Mouse (Mus musculus): ENCODE results near the gene Lpar6.

The Lpar6 gene

GRCm38 (mm10) chr14:73237848-73238321 is at the start of gene Lpar6:
Gene Lpar6 (plus strand): TSS chr14:73237895.
- peak; percentile 62 for DNase-seq (ENCODE audit: low read depth, low spot score)

GRCm38 (mm10) chr14:73199058-73199457 is 38.6 kb upstream of the Lpar6 start:
- DNase-seq (ENCODE audit: low read depth, low spot score), result no peak

GRCm38 (mm10) chr14:73201447-73201846 is 36.2 kb upstream of the Lpar6 start:
- no peak for DNase-seq (ENCODE audit: low read depth, low spot score)

GRCm38 (mm10) chr14:73204016-73204415 is 33.7 kb upstream of the Lpar6 start:
- DNase-seq (ENCODE audit: low read depth, low spot score), result no peak

DNA sequence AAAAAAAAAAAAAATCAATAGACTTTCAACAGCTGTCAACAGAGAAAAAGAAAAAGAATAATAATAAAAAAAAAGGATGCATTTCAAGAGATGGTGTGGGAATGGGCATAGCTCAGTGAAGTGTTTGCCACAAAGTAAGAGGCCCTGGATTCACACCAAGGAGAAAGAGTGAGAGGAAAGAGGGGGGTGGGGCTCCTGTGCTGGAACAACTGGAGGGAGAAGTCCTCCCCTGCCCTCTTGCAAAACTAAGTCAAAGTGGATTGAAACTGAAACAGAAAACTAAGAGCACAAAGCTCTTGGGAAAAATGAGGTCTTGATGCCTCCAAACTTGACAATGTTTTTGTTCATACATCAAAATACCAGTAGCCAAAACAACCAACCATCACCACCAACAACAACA is 28.4 kb upstream of the Lpar6 start:
- DNase-seq (ENCODE audit: low read depth, low spot score), result no peak

DNA sequence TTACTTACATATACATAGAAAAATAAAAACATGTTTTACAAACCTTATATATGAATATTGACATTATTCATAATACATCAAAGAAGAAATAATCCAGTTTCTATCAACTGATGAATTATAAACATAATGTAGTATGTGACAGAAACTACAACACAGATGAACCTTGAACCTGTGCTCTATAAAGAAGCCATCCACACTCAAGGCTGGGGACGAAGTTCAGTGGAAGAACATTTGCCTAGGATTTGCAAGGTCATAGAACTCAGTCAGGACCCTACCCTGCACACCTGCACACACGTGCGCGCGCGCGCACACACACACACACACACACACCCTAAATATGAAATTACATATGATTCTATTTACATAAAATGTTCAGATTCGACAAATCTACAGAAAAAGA is 27.5 kb upstream of the Lpar6 start:
- DNase-seq (ENCODE audit: low read depth, low spot score), result no peak

- no peak for DNase-seq (ENCODE audit: low read depth, low spot score)
Measured at GRCm38 (mm10) chr14:73211477-73211876, 26.2 kb upstream of the Lpar6 start.

DNA sequence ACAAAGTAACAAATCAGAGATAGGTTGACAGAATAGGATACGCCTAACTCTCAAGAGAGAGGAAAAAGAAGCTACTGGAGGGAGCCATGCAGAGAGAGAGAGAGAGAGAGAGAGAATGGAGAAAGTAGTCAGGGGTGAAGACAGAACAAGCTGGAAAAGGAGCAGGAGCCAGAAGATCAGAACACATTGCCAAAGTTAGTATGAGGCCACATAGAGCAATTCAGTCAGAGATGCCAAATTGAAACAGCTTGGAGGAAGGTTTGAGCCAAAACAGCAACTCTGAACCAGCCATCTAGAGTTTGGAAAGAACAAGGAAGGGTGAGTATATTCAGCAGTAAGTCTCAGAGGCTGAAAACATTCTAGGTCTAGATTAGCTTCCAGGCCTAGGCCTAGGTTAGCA is 20.6 kb upstream of the Lpar6 start:
- DNase-seq (ENCODE audit: low read depth, low spot score), result no peak

- DNase-seq (ENCODE audit: low read depth, low spot score), result no peak
Measured at GRCm38 (mm10) chr14:73222316-73222970, 15.3 kb upstream of the Lpar6 start.

- DNase-seq (ENCODE audit: low read depth, low spot score), result no peak
Measured at GRCm38 (mm10) chr14:73226346-73226745, 11.3 kb upstream of the Lpar6 start.

GRCm38 (mm10) chr14:73226849-73227248 is 10.8 kb upstream of the Lpar6 start:
- no peak for DNase-seq (ENCODE audit: low read depth, low spot score)

- DNase-seq (ENCODE audit: low read depth, low spot score), result no peak
Measured at GRCm38 (mm10) chr14:73231286-73231982, 6.3 kb upstream of the Lpar6 start.

- no peak for DNase-seq (ENCODE audit: low read depth, low spot score)
Measured at GRCm38 (mm10) chr14:73234468-73235031, 3.1 kb upstream of the Lpar6 start.

GRCm38 (mm10) chr14:73238498-73239250 is 979 bp downstream of the Lpar6 start:
- DNase-seq (ENCODE audit: low read depth, low spot score), result peak; percentile 64

DNA sequence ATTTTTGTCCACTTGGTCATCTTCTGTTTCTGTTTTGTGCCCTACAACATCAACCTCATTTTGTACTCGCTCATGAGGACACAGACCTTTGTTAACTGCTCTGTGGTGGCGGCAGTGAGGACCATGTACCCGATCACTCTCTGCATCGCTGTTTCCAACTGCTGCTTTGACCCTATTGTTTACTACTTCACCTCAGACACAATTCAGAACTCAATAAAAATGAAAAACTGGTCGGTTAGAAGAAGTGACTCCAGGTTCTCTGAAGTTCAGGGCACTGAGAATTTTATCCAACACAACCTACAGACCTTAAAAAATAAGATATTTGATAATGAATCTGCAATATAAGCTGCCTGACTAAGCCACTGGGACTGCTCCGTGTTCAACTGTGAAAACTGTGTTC is 1.6 kb downstream of the Lpar6 start:
- DNase-seq (ENCODE audit: low read depth, low spot score), result peak; percentile 49

GRCm38 (mm10) chr14:73239857-73240256 is 2.2 kb downstream of the Lpar6 start:
- no peak for DNase-seq (ENCODE audit: low read depth, low spot score)

GRCm38 (mm10) chr14:73244061-73244597 is 6.4 kb downstream of the Lpar6 start:
- DNase-seq (ENCODE audit: low read depth, low spot score), result peak; percentile 35

DNA sequence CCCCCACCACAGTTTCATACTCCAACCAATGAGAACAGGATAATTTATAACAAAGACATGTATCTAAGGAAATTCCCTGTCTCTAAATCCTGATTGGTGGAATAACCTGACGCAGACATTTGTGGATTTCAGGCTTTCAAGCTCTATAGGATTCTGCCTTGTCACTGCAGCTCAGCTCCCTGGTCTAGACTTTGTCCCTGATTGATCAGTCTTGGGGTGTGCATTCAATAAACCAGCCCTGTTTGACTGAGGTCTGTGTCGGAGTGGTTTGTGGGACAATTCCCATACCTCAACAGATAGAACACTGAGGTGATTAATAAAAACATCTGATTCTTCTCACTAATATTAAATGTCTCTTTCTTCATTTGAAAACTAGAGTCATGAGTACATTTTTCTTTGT is 12.4 kb downstream of the Lpar6 start:
- DNase-seq (ENCODE audit: low read depth, low spot score), result no peak

DNA sequence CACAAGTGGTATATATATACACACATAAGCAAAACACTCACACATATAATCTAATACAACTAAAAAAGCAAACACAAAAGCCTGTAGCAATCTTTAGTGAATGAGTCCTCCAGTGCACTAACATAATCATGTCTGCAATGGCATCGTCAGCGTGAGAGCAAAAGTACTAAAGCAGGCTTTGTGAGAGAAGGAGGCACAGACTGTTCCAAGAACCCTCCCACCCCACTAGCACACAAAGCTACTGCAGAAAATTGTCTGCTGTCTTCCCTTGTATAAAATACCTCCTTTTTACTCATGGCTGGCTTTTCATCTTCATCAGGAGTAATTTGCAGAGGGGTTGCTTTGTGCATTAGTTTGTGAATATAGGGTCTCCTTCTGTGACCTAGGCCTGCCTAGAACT is 14.6 kb downstream of the Lpar6 start:
- no peak for DNase-seq (ENCODE audit: low read depth, low spot score)

- DNase-seq (ENCODE audit: low read depth, low spot score), result peak; percentile 33
Measured at GRCm38 (mm10) chr14:73253453-73254251, 16.0 kb downstream of the Lpar6 start.

GRCm38 (mm10) chr14:73254412-73254811 is 16.7 kb downstream of the Lpar6 start:
- DNase-seq (ENCODE audit: low read depth, low spot score), result no peak

Data from CD4-positive, CD25-positive, alpha-beta regulatory T cell, adult 2 months (primary cell).